Mouse (Mus musculus): ENCODE results near the gene Scn8a.

Gene Scn8a

DNA sequence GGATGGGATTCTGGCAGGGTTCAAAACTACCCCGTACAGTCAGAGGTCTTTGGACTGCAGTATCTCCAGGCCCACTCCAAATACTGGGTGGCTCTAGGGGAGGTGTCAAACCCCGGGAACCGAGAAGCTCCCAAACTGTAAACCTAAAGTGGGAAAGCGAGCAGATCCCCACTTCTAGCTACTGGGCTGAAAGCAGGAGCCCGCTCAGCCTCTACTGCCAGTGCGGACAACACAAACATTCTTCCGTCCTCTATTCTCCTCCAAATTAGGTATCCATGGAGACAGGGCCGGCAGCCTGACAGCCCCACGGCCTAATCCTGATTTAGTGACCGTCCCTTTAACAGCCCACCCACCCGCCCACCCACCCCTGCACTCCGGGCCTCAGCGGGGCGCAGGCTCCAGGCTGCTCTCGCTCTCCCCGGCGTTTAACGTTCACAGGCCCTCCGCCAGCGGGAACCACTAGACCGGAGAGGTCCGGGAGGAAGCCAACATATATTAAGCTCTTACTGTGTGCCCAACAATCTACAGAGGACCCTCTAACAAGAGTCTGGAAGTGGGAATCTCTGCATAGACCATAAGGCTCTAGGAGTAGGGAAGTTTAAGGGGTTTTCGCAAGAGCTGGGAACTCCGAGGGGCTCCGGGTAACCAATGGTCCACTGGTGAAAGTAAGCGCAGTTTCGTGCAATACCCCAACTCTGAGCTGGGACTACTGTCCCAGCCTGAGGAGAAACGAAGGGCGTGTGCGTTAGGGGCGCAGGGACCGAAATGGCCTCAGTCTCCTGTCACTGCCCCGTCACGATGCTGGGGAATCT is 207.5 kb downstream of the Scn8a start:
- TF ChIP-seq GATA4 (IDR thresholded peaks at IDR 0.05; ENCODE audit: insufficient replicate concordance, low read length) = no peak

DNA sequence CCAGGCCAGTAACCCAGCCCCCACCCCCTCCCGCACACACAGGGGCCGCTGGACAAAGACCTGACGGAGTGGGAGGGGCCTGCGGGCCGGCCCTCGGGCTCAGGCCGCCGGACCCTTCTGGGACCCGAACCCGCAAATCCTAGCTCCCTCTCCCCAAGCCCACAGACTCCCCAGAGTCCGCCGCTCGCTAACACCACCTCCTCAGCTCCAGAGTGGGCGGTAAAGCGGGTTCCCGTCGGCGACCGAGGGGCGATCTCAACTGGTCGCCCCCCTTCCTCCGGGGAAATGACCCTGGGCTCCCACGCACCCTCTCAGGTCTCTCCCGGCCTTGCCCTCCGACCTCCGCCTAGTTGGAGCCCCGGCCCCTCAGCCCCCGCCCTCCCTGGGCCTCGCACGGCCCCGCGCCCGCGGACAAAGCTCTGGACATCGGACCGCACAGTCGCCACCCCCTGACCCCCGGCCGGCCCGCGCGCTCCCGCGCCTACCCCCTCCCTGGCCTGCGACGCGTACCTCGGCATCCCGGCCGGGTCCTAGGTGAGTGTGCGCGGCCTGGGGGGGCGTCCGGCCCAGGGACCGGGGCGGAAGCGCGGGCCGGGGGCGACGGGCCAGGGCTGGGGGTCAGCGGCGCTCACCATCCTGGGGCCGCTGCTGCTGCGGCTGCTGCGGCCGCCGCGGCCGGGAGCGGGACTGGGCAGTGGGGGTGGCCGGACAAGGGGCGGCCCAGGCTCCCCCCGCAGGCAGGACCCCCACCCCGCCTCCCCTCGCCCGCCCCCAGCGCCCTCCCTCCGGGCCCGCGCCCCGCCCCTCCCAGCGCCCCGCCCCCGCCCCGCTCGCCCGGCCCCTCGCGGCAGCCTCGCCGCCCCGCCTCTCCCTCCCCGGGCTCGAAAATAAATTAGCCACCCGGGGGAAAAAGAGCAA is 208.4 kb downstream of the Scn8a start, which contains the start of gene Fignl2:
Fignl2 (minus strand) TSS at position 755 of the 918 bp plus-strand sequence.
- no peak for TF ChIP-seq GATA4 (IDR thresholded peaks at IDR 0.05; ENCODE audit: insufficient replicate concordance, low read length)

DNA sequence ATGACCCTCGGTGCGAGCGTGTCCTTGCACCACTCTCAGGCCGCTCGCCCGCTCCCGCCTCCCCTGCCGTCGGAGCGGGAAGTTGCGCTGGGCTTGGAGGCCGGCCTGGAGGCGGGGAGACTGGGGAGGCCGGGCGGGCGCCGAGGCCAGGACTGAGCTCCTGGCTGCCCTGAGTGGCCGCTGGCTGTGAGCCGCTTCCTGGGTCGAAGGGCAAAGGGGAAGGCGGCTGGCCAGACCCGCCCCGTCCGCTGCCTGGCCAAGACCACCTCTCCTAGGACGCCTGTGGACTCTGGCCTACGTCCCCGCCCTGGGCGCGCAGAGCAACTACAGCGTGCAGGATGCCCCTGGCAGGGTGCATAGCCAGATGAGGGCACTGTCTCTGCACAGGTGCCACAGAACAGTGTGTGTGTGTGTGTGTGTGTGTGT is 209.1 kb downstream of the Scn8a start:
- TF ChIP-seq GATA4 (IDR thresholded peaks at IDR 0.05; ENCODE audit: insufficient replicate concordance, low read length) = no peak; the same call in 1 of the 2 replicates

DNA sequence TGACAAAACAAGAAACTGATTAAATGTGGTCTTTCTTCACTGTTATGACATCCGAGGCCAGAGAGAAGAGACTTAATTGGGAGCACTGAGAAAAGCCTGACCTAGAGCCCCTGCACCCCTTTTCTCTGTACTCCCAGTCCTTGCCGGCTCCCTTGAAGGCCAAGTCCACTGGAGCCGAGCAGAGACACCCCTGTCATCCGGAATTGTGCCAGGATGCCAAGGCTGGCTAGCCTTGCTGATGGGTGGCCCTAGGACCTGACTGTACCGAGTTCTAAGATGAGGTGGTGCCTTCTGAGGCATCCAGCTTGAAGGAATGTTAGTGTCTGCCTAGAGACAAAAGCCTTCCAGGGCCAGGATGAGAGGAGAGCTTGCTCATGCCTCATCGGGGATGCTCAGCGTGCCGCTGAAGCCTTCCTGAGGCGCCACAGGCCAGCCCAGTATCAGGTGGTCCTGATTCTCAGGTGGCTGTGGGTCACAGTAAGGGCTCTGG is 210.4 kb downstream of the Scn8a start:
- no peak for TF ChIP-seq GATA4 (IDR thresholded peaks at IDR 0.05; ENCODE audit: insufficient replicate concordance, low read length)

DNA sequence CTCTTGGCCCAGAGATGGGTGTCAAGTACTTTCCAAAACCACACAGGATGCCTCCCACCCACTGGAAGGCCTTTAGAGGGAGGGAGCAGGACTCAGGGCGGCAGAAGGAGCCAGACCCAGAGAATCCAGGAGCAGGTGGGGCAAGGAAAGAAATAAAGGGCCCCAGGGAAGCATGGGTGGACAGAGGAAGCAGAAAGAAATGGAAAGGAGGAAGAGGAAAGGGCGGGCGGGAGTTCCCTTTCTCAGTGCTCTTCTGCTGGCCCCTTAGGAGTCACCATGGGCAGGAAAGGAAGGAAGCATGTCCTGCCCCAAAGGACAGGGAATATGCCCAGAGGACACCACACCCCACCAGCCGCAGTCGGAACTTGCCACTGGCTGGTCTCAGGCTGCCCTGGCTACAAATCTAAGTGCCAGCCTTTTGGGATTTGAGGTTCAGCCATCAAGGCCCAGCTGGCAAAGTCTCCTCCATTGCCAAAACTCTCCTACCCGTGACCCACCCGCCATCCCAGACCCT is 211.4 kb downstream of the Scn8a start:
- TF ChIP-seq GATA4 (IDR thresholded peaks at IDR 0.05; ENCODE audit: insufficient replicate concordance, low read length) = no peak

DNA sequence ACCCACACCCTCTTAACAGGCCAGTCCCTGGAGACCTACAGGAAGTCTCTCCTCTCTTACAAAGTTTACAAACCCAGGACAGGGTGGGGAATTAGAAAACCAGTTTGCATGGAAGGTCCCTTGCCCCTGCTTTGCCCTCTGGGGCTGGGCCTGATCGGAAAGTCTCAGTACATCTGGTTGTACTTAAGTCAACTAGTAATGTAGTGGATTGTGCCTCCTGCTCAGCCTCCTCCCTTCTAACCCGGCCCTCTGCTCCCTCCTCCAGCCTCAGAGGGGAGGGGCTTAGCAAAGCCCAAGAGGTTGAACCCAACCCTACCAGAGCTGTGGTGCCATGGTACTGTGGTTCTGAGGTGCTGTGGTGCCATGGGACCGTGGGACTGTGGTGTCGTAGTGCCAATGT is 212.6 kb downstream of the Scn8a start:
- no peak for TF ChIP-seq GATA4 (IDR thresholded peaks at IDR 0.05; ENCODE audit: insufficient replicate concordance, low read length)

DNA sequence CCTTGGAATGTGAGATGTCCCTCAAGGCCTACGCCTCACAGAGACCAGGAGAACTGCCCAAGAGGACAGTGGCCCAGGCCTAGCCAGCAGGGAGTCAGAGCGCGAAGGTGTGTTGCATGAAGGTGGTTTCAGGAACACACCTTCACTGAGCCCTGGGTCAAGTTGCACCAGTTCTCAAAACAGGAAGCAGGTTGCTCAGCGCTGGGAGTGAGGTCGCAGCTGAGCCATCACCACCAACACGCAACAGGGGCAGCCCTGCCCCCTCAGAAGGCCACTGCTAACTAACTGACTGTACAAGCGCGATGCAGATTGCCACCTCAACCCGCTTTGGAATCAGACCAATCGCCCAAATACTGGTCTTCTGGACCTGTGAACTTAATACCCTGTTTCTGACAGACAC is 214.8 kb downstream of the Scn8a start:
- no peak for TF ChIP-seq GATA4 (IDR thresholded peaks at IDR 0.05; ENCODE audit: insufficient replicate concordance, low read length)

DNA sequence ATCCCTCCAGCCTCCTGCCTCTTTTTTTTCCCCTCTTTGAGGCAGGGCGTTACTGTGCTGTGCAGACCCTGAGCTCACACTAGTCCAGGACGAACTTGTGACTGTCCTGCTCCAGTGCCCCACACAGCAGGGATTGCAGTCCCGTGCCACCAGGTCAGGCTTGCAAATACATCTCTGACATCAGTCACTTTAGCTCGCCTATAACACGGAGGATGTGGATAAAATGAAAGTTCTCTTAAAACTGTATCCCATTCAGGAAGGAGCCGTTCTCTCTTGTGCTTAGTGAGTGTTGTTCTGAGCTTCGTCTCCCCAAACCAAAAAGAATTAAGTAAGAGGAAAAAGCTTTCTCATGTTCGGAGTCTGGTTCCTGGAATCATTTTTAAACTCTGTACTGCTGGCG is 216.8 kb downstream of the Scn8a start:
- TF ChIP-seq GATA4 (IDR thresholded peaks at IDR 0.05; ENCODE audit: insufficient replicate concordance, low read length) = no peak

DNA sequence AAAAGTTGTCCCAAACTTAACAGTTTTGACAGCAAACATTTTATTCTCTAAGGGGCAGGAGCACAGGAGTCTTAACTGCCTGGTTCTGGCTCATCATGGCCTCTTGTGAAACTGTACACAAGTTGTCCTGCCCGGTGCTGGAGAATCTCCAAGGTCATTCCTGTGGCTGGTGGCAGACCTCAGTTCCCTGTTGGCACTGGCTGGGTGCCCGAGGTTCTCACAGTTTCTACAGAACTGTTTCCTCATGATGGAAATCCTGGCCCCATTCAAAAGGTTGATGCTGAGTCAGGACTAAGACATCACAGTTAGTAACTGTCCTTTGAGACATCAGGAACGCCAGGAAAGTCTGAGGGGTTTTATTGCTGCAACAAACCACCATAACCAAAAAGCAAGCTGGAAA is 217.3 kb downstream of the Scn8a start:
- TF ChIP-seq GATA4 (IDR thresholded peaks at IDR 0.05; ENCODE audit: insufficient replicate concordance, low read length) = no peak

DNA sequence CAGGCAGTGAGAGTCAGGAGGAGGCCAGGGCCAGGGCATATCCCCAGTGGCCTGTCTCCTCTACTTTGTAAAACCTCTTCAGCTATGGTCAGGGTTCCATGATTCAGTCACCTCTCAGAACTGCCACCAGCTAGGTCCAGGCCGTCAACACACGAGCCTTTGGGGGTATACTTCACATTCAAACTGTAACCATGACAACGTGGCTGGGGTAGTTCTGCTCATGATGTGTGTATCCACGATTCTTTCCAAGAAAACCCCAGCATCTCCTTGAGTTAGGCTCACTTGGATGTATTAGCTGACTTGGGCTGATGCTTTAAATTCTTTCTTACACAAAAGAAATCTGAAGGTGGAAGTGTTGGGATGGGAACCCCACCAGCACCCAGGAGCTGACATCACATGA is 218.6 kb downstream of the Scn8a start:
- TF ChIP-seq GATA4 (IDR thresholded peaks at IDR 0.05; ENCODE audit: insufficient replicate concordance, low read length) = no peak

DNA sequence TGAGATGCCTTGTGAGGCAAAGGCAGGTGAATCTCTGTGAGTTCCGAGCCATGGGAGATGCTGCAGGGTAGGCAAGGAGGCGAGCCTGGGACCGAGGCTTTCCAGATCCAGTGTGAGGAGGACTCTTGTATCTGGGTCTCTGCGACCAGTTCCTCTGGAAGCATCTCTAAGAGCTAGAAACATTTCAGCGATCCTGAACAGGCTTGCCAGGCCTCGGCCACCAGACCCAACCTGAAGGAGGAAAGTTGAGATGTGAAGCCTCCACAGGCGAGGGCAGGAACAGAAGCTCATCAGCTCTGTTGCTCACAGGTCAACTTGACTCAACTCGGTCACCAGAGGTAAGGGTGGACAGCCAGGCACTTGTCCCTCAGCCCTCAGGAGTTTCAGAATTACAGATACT is 221.9 kb downstream of the Scn8a start:
- TF ChIP-seq GATA4 (IDR thresholded peaks at IDR 0.05; ENCODE audit: insufficient replicate concordance, low read length) = no peak

DNA sequence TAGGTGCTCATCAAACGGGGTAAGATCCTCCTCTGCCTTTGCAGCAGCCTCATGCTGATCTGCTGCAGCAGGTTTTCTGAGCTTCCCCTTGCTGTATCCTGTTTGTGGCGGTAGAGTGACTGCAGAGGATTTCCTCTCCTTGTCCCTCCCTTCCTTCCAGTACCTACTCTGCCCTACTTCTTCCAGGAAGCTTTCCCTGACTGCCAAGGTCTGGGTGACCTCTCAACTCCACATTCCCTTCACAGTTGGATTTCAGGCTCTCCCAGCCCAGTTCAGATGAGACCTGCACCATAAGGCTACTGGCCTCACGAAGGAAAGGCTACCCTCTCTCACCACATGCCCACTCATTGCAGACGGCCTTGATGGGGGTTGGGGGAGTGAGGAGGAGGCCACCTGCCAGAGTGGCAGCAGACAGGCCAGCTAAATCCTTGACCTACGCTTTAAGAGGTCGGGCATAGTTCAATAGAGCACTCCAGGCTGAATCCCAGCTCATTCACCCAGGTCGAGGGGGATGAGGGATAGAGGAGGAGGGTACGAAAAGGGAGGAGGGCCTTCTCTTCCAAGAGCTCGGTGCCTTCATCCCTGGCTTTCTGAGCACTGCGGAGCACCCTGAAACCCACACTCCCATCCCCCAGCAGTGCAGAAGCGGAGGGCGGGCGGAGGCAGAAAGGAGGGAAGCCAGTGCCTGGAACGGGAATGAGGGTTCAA is 222.6 kb downstream of the Scn8a start:
- no peak for TF ChIP-seq GATA4 (IDR thresholded peaks at IDR 0.05; ENCODE audit: insufficient replicate concordance, low read length)

DNA sequence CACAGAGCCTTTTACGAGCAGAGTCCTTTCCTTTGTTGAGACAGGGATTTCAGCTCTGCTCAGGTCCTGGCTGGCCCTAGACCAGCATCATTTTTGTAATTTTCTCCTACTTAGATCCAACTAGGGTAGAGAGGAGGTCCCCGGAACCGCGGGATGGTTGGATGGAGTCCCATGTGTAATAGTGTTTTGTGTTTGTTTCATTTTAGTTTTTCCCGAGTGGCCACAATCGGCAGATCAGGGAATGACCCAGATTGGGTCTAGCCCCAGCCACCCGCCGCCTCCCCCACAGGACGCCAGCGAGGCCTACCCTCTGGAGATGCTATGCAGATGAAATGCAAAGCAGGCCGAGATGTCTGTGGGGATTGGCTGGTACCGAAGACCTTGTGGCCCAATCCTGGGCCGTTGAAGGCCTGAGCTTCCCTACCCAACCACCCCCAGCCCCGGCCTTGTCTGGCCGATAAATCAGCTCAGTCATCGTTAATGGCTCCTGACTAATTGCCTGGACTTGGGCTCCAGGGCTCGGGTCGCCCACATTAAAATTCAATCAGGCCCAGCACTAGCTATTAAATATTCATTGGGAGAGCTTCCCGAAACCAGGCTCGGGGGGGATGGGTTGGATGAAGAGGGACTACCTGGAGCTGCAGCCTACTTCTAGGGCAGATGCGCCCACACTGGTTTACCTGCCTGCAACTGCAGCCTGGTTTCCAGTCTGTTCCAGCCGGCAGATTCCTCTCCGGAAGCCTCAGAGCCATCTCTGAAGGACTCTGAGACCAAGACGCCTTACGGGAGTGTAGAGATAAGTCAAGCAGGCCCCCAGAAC is 223.4 kb downstream of the Scn8a start:
- no peak for TF ChIP-seq GATA4 (IDR thresholded peaks at IDR 0.05; ENCODE audit: insufficient replicate concordance, low read length)

DNA sequence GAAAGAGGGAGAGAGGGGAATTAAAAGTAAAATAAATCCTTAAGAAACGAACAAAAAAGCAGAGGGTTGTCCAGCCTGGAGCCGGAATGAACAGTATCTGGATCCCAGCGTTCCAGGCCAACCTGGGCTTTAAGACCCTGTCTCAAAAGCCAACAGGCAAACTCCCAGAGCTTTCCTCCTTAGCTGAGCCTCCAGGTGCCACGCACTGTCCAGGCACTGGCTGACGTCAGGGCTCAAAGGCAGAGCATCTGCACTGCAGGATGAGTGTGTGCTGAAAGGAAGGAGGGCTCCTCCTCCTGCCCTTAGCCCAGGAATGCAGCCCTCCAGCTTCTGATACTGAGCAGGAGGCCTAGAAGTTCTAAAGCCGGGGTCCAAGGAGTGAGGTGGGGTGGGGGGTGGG is 224.3 kb downstream of the Scn8a start:
- TF ChIP-seq GATA4 (IDR thresholded peaks at IDR 0.05; ENCODE audit: insufficient replicate concordance, low read length) = no peak
